Comparison of ENCODE assay signal across 8 mouse cellular contexts in the genomic region with DNA sequence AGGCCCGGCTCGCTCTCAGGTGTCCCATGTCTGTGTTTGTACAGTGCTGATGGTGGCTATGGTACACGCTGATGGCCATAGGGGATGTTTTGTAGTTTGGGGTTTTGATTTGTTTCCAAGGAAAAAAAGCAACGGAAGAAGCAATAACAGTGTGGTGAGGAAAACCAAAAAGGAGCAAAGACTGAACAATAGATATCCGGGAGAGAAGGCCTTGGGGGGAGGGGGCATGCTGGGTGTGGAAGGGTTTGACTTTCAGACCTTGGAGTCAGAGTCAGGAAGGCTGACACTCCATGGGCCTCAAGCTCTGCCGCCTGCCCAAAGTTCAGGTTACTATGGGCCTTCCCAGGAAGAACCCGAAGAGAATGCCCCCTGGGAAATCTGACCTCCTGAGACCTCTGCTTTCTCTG.
A peak's percentile ranks its signal among the peaks of the same experiment; 100 is the strongest.
DNase-seq lines count a peak whose midpoint lies in the region; ATAC-seq and TF ChIP-seq lines count a peak whose summit lies in the region.

No protein-coding gene starts in this region.

- peaks cover 31% of the 10 kb centered on the region for H3K4me1 ChIP-seq in testis, adult 2 months (ENCODE audit: control insufficient read depth, insufficient read depth, low read length)
- peaks cover 34% of the 10 kb centered on the region for H3K4me1 ChIP-seq in heart, embryonic 12.5 days (replicated peaks)
- peaks cover 61% of the 10 kb centered on the region for H3K4me1 ChIP-seq in kidney, embryonic 15.5 days
- no peaks in the 10 kb centered on the region for H3K4me1 ChIP-seq in midbrain, postnatal 0 days (ENCODE audit: insufficient read depth, low read length)

- peaks cover 8% of the 10 kb centered on the region for H3K27me3 ChIP-seq in testis, adult 2 months (ENCODE audit: control insufficient read depth, insufficient read depth, low read length)
- H3K27me3 ChIP-seq in heart, embryonic 12.5 days (replicated peaks) = no peaks in the 10 kb centered on the region
- H3K27me3 ChIP-seq in kidney, embryonic 15.5 days = peaks cover 20% of the 10 kb centered on the region
- H3K27me3 ChIP-seq in midbrain, postnatal 0 days (ENCODE audit: insufficient read depth, low read length) = no peaks in the 10 kb centered on the region

- H3K4me3 ChIP-seq in testis, adult 2 months (ENCODE audit: control insufficient read depth, low read depth, low read length) = peak overlapping the region; percentile 11; the same call in 1 of the 2 replicates
- H3K4me3 ChIP-seq in heart, embryonic 12.5 days = peak overlapping the region; percentile 99
- H3K4me3 ChIP-seq in kidney, embryonic 15.5 days (replicated peaks) = peak overlapping the region; percentile 79
- H3K4me3 ChIP-seq in midbrain, postnatal 0 days (ENCODE audit: low read depth, low read length) = peak overlapping the region; percentile 69

- H3K9me3 ChIP-seq in heart, embryonic 12.5 days (replicated peaks) = no peaks in the 10 kb centered on the region
- no peaks in the 10 kb centered on the region for H3K9me3 ChIP-seq in kidney, embryonic 15.5 days (replicated peaks)
- H3K9me3 ChIP-seq in midbrain, postnatal 0 days (ENCODE audit: low read length) = no peaks in the 10 kb centered on the region

- H3K27ac ChIP-seq in testis, adult 2 months (ENCODE audit: control insufficient read depth, insufficient read depth, low read depth, low read length) = peak overlapping the region; percentile 32
- peak overlapping the region; percentile 99 for H3K27ac ChIP-seq in heart, embryonic 12.5 days (ENCODE audit: poor library complexity, severe bottlenecking)
- H3K27ac ChIP-seq in kidney, embryonic 15.5 days = peak overlapping the region; percentile 100
- peak overlapping the region; percentile 91 for H3K27ac ChIP-seq in midbrain, postnatal 0 days (ENCODE audit: low read depth, low read length)

- H3K4me2 ChIP-seq in heart, embryonic 12.5 days = peak overlapping the region; percentile 95
- peak overlapping the region; percentile 96 for H3K4me2 ChIP-seq in kidney, embryonic 15.5 days
- peak overlapping the region; percentile 98 for H3K4me2 ChIP-seq in midbrain, postnatal 0 days (ENCODE audit: low read depth, low read length, poor library complexity, severe bottlenecking)

- H3K9ac ChIP-seq in heart, embryonic 12.5 days = peak overlapping the region; percentile 100
- H3K9ac ChIP-seq in kidney, embryonic 15.5 days = peak overlapping the region; percentile 86
- H3K9ac ChIP-seq in midbrain, postnatal 0 days (replicated peaks; ENCODE audit: low read length, poor library complexity, severe bottlenecking) = 0 out of 2 replicates have a peak overlapping the region, but pooled peaks have one; percentile 5

- TF ChIP-seq POLR2A in testis, adult 2 months (IDR thresholded peaks at IDR 0.05; ENCODE audit: control insufficient read depth, low read depth, low read length) = no peak

- ATAC-seq in heart, embryonic 12.5 days (ENCODE audit: insufficient number of reproducible peaks, low FRiP score) = no peak
- ATAC-seq in kidney, embryonic 15.5 days (replicated peaks; ENCODE audit: low FRiP score) = no peak
- ATAC-seq in midbrain, postnatal 0 days (ENCODE audit: low FRiP score) = no peak

- no peak for DNase-seq in testis, postnatal 14 days (ENCODE audit: low spot score)
- no peak for DNase-seq in midbrain, postnatal 0 days (ENCODE audit: low spot score)
- no peak for DNase-seq in thymus, adult 18-20 months
- no peak for DNase-seq in layer of hippocampus, adult 18-20 months (ENCODE audit: low spot score in 2 of 2)
- DNase-seq in layer of hippocampus, adult 11-12 months (ENCODE audit: low spot score) = no peak

- TF ChIP-seq CTCF in testis, adult 2 months (IDR thresholded peaks at IDR 0.05; ENCODE audit: control insufficient read depth, insufficient read depth, insufficient replicate concordance, low read depth, low read length) = no peak
- TF ChIP-seq CTCF in midbrain, postnatal 0 days (IDR thresholded peaks at IDR 0.05) = no peak

- no peaks in the 10 kb centered on the region for H3K36me3 ChIP-seq in testis, adult 2 months (ENCODE audit: control insufficient read depth, insufficient read depth, low read length)
- no peaks in the 10 kb centered on the region for H3K36me3 ChIP-seq in heart, embryonic 12.5 days
- H3K36me3 ChIP-seq in kidney, embryonic 15.5 days = no peaks in the 10 kb centered on the region
- no peaks in the 10 kb centered on the region for H3K36me3 ChIP-seq in midbrain, postnatal 0 days (ENCODE audit: insufficient read depth, low read length)

- 10% methylated on average over 7 of the region's 7 CpGs for WGBS in heart, embryonic 12.5 days
- 21% methylated on average over 7 of the region's 7 CpGs for WGBS in kidney, embryonic 15.5 days
- WGBS in midbrain, postnatal 0 days = 19% methylated on average over 7 of the region's 7 CpGs

Comparison
In these comparisons a context has a peak if more than half of its experiments do, and no peak if none do; other contexts are left out.
1. H3K27ac ChIP-seq: peak in every context shown above with its lines; median percentile 100 in kidney, embryonic 15.5 days; 99 in heart, embryonic 12.5 days; 91 in midbrain, postnatal 0 days; 32 in testis, adult 2 months.
2. H3K4me3 ChIP-seq: peak in every context shown above with its lines; median percentile 99 in heart, embryonic 12.5 days; 79 in kidney, embryonic 15.5 days; 69 in midbrain, postnatal 0 days; 11 in testis, adult 2 months.
3. H3K9ac ChIP-seq: peak in every context shown above with its lines; median percentile 100 in heart, embryonic 12.5 days; 86 in kidney, embryonic 15.5 days; 5 in midbrain, postnatal 0 days.